Mouse (Mus musculus) naive thymus-derived CD4-positive, alpha-beta T cell, adult 5 months (primary cell): Measurements from ENCODE around the gene Vmn1r60. TPM values are rescaled to one million over a fixed set of nuclear protein-coding genes. Genes with fewer than 3 reads are reported as not detected.

Experiments used
- polyA plus RNA-seq: library from polyadenylated mRNA; unstranded; fragments of 100-300 nt; shearing (Covaris generic); gene quantifications from one replicate; pipeline ENCODE4 v1.2.1, GENCODE M21; 2017

Vmn1r60 gene
- not detected for polyA plus RNA-seq

DNA sequence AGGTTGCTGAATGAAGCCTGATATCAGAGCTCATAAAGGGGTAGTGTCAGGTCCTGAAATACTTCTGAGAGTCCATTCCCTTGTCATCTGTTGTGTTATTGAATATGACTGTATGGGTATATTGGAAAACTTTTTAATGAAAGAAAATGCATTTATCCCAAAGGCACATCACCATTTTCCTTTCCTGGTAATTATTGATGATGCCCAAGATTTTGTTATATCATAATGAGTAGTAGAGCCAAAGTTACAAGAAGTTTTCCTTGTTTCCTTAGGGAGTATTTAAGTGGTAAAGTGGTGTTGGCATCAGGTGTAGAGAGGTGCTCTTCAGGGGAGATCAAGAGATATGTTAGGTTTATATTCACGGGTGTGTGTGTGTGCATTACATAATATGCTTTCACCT lies at the start of gene Vmn1r60:
TSS of gene Vmn1r60 (minus strand) at position 101 of the 400 bp plus-strand sequence.

DNA sequence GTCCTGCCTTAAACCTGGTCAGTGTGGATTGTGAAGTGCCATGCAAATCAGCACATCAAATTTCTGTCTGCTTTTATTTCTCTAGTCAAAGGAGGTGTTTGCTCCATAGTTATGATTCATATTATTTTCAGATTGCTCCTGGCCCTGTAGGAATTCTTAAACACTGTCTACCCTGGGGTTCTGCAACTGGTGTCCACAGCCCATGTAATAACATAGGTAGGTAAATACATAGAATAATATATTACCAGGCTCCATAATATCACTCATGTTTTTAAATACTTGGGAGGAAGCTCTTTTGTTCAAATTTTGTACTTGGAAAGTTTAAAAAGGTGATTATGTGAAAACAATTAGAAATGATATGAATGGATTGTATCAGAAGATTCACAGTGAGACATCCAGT lies 53.3 kb downstream of the Vmn1r60 start, which contains the start of gene Vmn2r28:
TSS of gene Vmn2r28 (minus strand) at position 101 of the 400 bp plus-strand sequence.

Other genes with a start within 250 kb of the Vmn1r60 start
- gene Gm5065, start 196.8 kb downstream of the Vmn1r60 start, polyA plus RNA-seq = not detected
- gene Nlrp2, start 196.3 kb downstream of the Vmn1r60 start, polyA plus RNA-seq = not detected
- gene Vmn1r58, start 133.9 kb downstream of the Vmn1r60 start, polyA plus RNA-seq = not detected
- gene Vmn1r59, start 90.5 kb downstream of the Vmn1r60 start, polyA plus RNA-seq = not detected
- gene Vmn2r28, start 53.4 kb downstream of the Vmn1r60 start, polyA plus RNA-seq = not detected
- gene Vmn1r61, start 66.0 kb upstream of the Vmn1r60 start, polyA plus RNA-seq = 0.11 TPM
- 0.82 TPM for gene Vmn1r62, start 126.3 kb upstream of the Vmn1r60 start, polyA plus RNA-seq